Mouse (Mus musculus) testis, postnatal 14 days (tissue): Measurements from ENCODE around the gene Ncoa4.
A peak's percentile ranks its signal among the peaks of the same experiment; 100 is the strongest.
"Not testable (repeated sequence)": the region's sequence is repeated elsewhere in the genome, so short reads cannot be mapped to it uniquely, and the experiment has no call there.

ENCODE experiments used
- DNase-seq: peaks from one replicate; pipeline ENCODE4 v3.0.0; 2021; ENCODE audit warnings: low spot score

The Ncoa4 gene

GRCm38 (mm10) chr14:32159690-32160246 is at the start of gene Ncoa4:
Gene Ncoa4 (plus strand): TSS chr14:32159865.
- peak; percentile 99 for DNase-seq

DNA sequence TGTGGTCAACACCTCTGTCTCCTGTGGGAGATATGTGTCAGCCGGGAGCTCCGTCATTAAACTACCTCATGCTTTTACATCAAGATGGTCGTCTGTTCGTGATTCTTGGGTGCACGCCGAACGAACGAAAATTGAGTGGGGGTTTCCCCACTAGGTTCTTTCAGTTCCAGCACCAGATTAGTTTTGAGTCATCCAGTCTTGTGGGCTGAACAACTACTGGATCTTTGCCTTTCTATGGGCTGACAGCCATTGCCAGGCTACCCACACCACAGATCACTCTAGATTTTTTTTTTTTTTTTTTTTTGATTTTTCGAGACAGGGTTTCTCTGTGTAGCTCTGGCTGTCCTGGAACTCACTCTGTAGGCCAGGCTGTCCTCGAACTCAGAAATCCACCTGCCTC is 47.5 kb upstream of the Ncoa4 start:
- DNase-seq = not testable (repeated sequence)

DNA sequence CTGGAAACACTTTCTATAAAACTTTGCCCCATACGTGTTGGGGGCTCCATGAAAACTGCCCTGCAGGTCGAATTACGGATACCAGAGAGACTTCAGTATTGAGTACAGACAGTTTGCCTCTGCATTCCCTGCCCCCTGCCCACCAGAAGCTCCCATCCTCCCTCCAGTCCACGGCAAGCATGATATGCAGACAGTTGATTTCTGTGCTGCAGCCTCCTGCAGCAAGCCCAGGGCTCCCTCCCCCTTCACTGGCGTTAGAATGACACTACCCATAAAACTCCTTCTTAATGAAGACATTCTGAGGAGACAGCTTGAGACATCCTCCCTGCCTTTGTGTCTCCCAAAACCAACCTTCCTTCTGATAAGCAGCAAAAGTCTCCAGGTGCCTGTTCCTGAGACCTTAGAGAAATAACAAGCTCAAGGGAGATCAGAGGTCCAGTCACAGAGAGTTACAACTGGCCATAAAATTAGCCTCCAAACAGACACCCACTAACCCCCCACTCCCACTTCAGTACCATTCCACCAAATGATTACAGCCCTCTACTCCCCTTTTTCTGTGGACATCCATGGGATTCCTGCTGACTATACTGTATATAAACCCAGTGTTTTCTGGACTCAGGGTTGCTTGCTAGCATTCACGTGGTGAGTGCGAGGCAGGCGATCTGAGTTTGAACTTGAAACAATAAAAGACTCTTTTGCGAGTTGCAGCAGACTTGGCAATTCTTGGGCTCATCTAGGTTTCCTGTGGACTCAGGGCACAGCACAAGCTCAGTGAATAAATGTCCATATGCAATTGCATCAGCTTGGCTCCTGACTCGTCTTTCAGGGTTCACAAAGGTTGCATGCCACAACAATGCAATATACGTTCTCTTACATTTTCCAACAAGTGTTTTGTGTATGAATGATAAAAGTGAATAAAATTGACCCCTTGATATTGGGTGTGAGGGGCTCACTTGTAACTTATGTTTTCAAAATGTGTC is 38.4 kb upstream of the Ncoa4 start:
- DNase-seq = no peak

DNA sequence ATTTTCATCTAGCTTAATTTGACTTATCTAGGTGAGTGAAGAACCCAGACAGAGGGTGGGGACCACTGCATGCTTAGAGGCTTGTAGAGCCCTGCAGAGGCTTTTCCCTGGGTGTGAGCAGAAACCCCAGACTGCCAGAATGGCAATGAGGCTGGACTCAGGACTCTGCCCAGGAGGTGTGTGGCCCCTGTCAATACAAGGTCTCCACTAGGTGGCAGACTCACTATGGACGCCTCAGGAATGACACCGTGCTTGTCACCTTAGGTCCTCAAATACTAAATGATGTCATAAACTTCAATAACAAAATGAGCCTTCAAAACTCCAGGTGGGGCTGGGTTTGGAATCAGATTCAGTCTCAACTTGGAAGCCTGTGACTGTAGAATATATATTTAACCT is 37.7 kb upstream of the Ncoa4 start:
- DNase-seq = no peak

- no peak for DNase-seq
These were observed 35.4 kb upstream of the Ncoa4 start for GRCm38 (mm10) chr14:32124261-32124660.

DNA sequence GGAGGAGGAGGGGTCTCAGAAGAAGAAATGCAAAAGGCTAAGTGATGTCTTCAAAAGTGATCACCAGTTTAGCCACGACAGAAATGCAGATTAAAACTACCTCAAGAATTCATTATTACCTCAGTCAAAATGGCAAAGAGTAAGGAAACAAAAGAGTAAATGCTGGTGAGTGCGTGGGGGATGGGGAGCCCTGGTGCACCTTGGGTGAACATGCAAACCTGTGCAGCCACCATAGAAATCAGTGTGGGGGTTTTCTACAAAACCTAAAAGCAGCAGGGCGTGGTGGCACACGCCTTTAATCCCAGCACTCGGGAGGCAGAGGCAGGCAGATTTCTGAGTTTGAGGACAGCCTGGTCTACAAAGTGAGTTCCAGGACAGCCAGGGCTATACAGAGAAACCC is 34.4 kb upstream of the Ncoa4 start:
- not testable (repeated sequence) for DNase-seq

- no peak for DNase-seq
These were observed 31.3 kb upstream of the Ncoa4 start for GRCm38 (mm10) chr14:32128409-32128808.

DNA sequence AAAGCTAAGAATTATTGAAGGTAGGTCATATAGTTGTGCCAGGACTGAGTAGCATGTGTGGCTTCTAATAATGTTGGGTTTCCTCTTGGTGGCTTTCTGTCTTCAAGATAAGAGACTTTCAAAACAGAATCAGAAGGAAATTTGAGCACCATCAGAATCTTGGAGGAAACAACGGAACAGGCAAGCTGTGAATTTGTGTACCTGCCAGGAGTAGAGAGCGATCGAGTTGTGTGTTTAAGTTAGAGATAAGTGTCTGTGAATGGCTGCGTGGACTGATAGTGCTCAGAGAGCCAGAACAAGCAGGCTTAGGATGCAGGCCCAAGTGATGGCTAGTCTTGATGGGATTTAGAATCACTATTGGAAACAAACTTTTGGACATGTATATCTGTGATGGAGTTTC is 27.8 kb upstream of the Ncoa4 start:
- DNase-seq = no peak

GRCm38 (mm10) chr14:32134293-32134692 is 25.4 kb upstream of the Ncoa4 start:
- no peak for DNase-seq

GRCm38 (mm10) chr14:32136467-32136866 is 23.2 kb upstream of the Ncoa4 start:
- not testable (repeated sequence) for DNase-seq

- no peak for DNase-seq
These were observed 19.2 kb upstream of the Ncoa4 start for GRCm38 (mm10) chr14:32140359-32140965.

GRCm38 (mm10) chr14:32141723-32142122 is 17.9 kb upstream of the Ncoa4 start, which contains the start of gene Msmb:
Gene Msmb (plus strand): TSS chr14:32142023.
- DNase-seq = no peak

- no peak for DNase-seq
These were observed 14.9 kb upstream of the Ncoa4 start for GRCm38 (mm10) chr14:32144734-32145133.

DNA sequence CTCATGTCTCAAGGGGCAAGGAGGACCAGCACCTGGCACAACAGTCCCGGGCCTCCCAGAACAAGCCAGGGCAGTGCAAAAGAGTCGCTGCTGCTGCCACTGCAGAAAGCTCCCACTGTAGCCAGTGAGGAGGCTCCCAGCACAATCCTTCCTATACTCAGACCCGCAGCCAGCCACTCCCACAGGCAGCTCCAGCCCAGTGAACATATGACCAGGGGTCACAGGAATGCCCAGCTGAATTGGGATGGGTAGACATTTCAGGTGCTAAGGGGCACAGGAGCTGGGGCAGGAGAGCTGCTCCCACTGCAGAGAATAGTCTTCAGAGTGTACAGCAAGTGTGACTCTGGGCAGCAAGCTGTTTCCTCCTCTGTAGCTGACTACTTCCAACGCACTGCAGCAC is 14.3 kb upstream of the Ncoa4 start:
- no peak for DNase-seq

- no peak for DNase-seq
These were observed 13.7 kb upstream of the Ncoa4 start for GRCm38 (mm10) chr14:32145809-32146511.

DNA sequence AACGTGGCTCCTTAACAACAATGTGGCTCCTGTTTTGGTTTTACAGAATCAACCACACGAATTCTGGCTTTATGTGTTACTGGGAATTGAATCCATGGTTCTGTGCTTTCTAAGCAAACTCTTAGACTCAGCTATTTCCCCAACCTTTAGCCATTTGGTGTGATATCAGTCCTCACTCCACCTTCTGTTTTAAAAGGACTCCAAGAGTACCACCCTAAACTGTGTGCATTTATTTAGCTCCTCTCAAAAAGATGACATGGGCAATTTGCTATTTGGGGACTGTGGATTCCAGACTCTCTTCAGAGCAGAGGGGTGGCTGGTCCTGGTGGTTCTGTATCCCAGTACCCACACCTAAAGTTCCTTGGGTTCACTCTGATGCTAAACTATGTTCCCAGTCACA is 13.1 kb upstream of the Ncoa4 start:
- no peak for DNase-seq

- DNase-seq = no peak
These were observed 8.8 kb upstream of the Ncoa4 start for GRCm38 (mm10) chr14:32150872-32151271.

- DNase-seq = no peak
These were observed 7.3 kb upstream of the Ncoa4 start for GRCm38 (mm10) chr14:32152243-32152965.

DNA sequence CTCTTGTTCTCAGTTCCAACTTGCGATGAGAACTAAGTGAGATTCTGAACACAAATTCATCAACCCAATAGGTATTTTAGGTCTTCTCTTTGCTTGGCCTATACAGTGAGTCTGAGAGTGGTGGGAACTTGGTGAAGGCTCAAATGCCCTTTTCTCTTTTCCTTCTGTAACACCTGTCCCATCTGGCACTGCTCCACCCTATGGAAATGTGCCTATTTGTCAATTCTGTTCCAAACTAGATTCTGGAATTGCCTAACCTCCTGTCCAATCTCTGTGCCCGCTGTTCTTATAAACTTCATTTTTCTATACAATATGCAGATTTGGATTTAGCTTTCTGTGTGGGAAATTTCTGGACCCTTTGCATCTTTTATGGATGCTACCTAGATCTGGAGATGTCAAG is 6.5 kb upstream of the Ncoa4 start:
- DNase-seq = no peak

- DNase-seq = no peak
These were observed 4.9 kb upstream of the Ncoa4 start for GRCm38 (mm10) chr14:32154758-32155157.

DNA sequence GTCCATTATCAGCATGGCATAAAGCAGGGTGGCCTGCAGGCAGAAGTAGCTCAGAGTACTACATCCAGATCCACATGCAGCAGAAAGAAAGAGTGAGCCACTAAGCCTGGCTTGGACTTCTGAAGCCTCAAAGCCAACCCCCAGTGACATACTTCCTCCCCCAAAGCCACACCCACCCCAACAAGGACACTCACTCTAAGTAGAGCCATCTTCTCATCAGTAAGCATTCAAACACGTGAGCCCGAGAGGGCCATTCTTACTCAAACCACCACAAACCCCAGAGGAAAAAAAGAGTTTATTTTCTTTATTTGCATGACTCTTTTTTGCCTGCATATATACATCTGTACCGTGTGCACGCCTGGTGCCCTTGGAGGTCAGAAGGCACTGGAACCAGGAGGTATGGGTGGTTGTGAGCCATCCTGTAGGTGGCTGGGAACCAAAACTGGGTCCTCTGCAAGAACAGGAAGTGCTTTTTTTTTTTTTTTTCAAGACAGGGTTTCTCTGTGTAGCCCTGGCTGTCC is 455 bp upstream of the Ncoa4 start:
- peak; percentile 28 for DNase-seq
